Mouse (Mus musculus): ENCODE measurements around the gene V1ra8. TPM values are rescaled to one million over a fixed set of nuclear protein-coding genes. Genes with fewer than 3 reads are reported as not detected.

V1ra8 gene
- polyA plus RNA-seq (2012; rRNA removed; ENCODE audit: low replicate concordance), result not detected in 2 replicates

DNA sequence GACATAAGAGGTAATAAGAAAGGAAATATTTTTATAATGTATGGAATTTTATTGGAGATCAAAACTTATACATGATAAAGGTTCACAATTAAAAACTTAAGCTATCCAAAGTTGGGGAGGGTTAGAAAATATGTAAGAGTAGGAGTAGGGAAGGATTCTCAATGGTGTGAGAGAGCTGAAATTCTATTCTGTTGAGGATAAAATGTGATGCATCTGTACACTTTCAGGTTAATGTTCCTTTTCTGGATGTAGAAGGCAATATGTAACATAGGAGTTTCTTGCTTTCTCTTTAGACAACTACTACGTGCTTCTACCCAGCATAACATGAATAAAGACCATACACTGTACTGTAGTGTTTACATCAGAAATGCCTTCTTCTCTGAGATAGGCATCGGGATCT is at the start of gene V1ra8:
Gene V1ra8, plus strand, starts transcription at position 301 of the 400 bp plus-strand sequence.

DNA sequence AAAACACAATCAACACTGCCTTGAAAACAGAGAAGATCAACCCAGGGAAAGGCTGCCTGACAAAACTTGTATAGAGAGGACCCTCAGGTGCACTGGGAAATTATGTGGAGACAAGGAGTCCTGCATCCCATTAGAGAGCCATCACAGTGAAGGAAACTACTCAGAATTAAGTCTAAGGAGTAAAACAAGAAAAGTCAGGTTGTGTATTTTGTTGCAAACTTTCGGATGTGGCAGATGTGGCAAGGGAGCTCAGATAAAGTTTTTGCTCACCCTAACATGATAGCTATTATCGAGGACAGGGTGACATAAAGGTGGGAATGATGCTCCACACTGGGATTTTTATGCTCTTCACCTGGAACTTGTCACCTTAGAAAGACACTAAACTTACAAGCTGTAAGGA is 28.1 kb upstream of the V1ra8 start, which contains the start of gene Vmn1r52:
Gene Vmn1r52, plus strand, starts transcription at position 301 of the 400 bp plus-strand sequence.

DNA sequence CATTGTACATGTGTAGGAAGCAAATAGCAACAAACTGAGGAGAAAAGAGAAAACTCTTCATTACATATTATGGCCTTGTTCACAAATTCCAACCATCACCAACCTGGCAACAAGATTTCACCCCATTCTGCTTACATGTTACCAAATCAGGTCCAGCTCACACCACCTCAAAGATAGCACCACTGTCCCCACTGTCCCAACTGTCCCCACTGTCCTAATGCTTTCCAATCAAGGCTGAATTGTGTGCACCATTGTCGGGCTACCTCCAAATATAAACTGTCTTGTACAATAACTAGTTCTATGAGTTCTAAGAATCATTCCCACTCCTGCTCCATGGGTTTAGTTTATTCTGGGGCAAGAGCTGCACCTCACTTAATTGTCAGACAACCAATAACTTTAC is 21.7 kb downstream of the V1ra8 start, which contains the start of gene Vmn1r53:
Gene Vmn1r53, minus strand, starts transcription at position 101 of the 400 bp plus-strand sequence.

DNA sequence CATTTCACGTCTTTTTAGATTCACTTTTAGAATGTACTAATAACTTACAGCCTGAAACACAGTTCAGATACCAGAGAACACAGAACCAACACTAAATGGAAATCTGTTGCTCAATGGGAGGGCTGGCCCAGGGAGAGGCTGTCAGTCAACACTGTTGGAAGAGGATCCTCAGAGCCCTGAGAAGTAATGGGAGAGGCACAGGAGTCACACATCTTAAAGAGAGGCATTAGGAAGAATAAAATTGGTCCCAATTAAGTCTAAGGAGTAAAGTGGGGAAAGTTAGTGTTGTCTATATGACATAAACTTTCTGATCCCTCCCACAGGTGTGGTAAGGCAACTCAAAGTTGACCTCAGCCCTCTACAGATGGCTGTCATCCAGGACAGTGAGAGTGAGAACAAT is 43.4 kb downstream of the V1ra8 start, which contains the start of gene Vmn1r54:
Gene Vmn1r54, plus strand, starts transcription at position 301 of the 400 bp plus-strand sequence.

Other genes starting within 250 kb of the V1ra8 start
- not detected in 2 replicates for gene Vmn1r46, start 233.5 kb upstream of the V1ra8 start, polyA plus RNA-seq (2012; rRNA removed; ENCODE audit: low replicate concordance)
- gene Vmn1r47, start 186.6 kb upstream of the V1ra8 start, polyA plus RNA-seq (2012; rRNA removed; ENCODE audit: low replicate concordance), result not detected in 2 replicates
- gene Vmn1r48, start 166.0 kb upstream of the V1ra8 start, polyA plus RNA-seq (2012; rRNA removed; ENCODE audit: low replicate concordance), result not detected in 2 replicates
- not detected in 2 replicates for gene Vmn1r49, start 124.3 kb upstream of the V1ra8 start, polyA plus RNA-seq (2012; rRNA removed; ENCODE audit: low replicate concordance)
- not detected in 2 replicates for gene Vmn1r50, start 101.4 kb upstream of the V1ra8 start, polyA plus RNA-seq (2012; rRNA removed; ENCODE audit: low replicate concordance)
- not detected in 2 replicates for gene Vmn1r51, start 80.2 kb upstream of the V1ra8 start, polyA plus RNA-seq (2012; rRNA removed; ENCODE audit: low replicate concordance)
- not detected in 2 replicates for gene Vmn1r52, start 28.0 kb upstream of the V1ra8 start, polyA plus RNA-seq (2012; rRNA removed; ENCODE audit: low replicate concordance)
- gene Vmn1r53, start 21.6 kb downstream of the V1ra8 start, polyA plus RNA-seq (2012; rRNA removed; ENCODE audit: low replicate concordance), result 0.30 TPM in 1 of 2 replicates, not detected in the other
- gene Vmn1r54, start 43.5 kb downstream of the V1ra8 start, polyA plus RNA-seq (2012; rRNA removed; ENCODE audit: low replicate concordance), result not detected in 2 replicates
- not detected in 2 replicates for gene BC048671, start 98.4 kb downstream of the V1ra8 start, polyA plus RNA-seq (2012; rRNA removed; ENCODE audit: low replicate concordance)
- 0.43 and 0.46 TPM in 2 replicates for gene Chst13, start 122.4 kb downstream of the V1ra8 start, polyA plus RNA-seq (2012; rRNA removed; ENCODE audit: low replicate concordance)
- not detected in 2 replicates for gene Uroc1, start 130.5 kb downstream of the V1ra8 start, polyA plus RNA-seq (2012; rRNA removed; ENCODE audit: low replicate concordance)
- 20.4 and 31.9 TPM in 2 replicates for gene Zxdc, start 166.7 kb downstream of the V1ra8 start, polyA plus RNA-seq (2012; rRNA removed; ENCODE audit: low replicate concordance)
- gene Cfap100, start 226.0 kb downstream of the V1ra8 start, polyA plus RNA-seq (2012; rRNA removed; ENCODE audit: low replicate concordance), result 0.08 and 0.20 TPM in 2 replicates